ENCODE assay signal across 8 mouse cellular contexts in the genomic region with DNA sequence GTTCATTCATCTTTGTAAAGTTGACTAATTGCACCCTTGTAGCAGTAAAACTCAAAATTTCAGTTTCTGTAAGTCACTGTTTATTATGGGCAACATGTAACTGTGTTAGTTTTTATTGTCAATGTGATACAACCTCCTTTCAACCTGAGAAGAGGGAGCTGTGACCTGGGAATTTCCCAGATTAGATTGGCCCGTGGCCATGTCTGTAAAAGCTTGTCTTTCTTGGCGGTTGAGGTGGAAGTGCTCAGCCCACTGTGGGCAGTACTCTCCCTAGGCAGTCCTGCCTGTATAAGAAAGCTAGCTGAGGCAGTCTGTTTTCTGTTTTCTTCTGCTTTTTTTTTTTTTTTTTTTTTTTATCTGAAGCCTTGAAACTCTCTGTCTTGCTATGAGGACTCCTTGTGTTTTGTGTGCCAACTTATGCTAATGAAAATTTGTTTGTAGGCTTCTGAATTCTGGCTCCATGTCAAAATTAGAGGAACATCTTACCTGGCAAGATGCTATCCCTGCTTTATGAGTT. TPM values are rescaled to one million over a fixed set of nuclear protein-coding genes. Genes with fewer than 3 reads are reported as not detected.
A peak's percentile ranks its signal among the peaks of the same experiment; 100 is the strongest.
DNase-seq lines count a peak whose midpoint lies in the region; ATAC-seq and TF ChIP-seq lines count a peak whose summit lies in the region.

No protein-coding gene starts in this region.

- no peak for ATAC-seq in kidney, postnatal 0 days (replicated peaks; ENCODE audit: low FRiP score, low read depth)
- no peak for ATAC-seq in embryonic facial prominence, embryonic 13.5 days (ENCODE audit: insufficient number of reproducible peaks, insufficient read depth, low FRiP score, low TSS enrichment, low read depth)
- ATAC-seq in erythroid progenitor cell, adult 5-6 weeks (replicated peaks; ENCODE audit: low FRiP score, poor library complexity, severe bottlenecking) = no peak

- no peaks in the 10 kb centered on the region for H3K36me3 ChIP-seq in kidney, postnatal 0 days (ENCODE audit: insufficient read depth, low read length)
- H3K36me3 ChIP-seq in embryonic facial prominence, embryonic 13.5 days = peaks cover 16% of the 10 kb centered on the region
- no peaks in the 10 kb centered on the region; the same call in 1 of the 2 replicates for H3K36me3 ChIP-seq in splenic B cell, adult 2 months (ENCODE audit: control insufficient read depth, insufficient read depth, low read length, poor library complexity, severe bottlenecking)

- H3K27me3 ChIP-seq in kidney, postnatal 0 days (ENCODE audit: insufficient read depth, low read length) = no peaks in the 10 kb centered on the region
- no peaks in the 10 kb centered on the region for H3K27me3 ChIP-seq in embryonic facial prominence, embryonic 13.5 days
- H3K27me3 ChIP-seq in splenic B cell, adult 2 months (ENCODE audit: control insufficient read depth, insufficient read depth, low read length, poor library complexity, severe bottlenecking) = no peaks in the 10 kb centered on the region

- H3K9ac ChIP-seq in kidney, postnatal 0 days (ENCODE audit: low read depth, low read length) = peak overlapping the region; percentile 89; the same call in 1 of the 2 replicates
- H3K9ac ChIP-seq in embryonic facial prominence, embryonic 13.5 days = peak overlapping the region; percentile 94; the same call in 1 of the 2 replicates

- TF ChIP-seq CTCF in kidney, postnatal 0 days (IDR thresholded peaks at IDR 0.05; ENCODE audit: low read depth) = no peak

- peak overlapping the region; percentile 68 for H3K4me2 ChIP-seq in kidney, postnatal 0 days (ENCODE audit: low read length)
- peak overlapping the region; percentile 81 for H3K4me2 ChIP-seq in embryonic facial prominence, embryonic 13.5 days

- DNase-seq in kidney, postnatal 0 days (ENCODE audit: low spot score) = no peak
- DNase-seq in kidney, adult 9 months = no peak
- peak; percentile 4 for DNase-seq in large intestine, adult 2 months (ENCODE audit: low read depth, low spot score)
- peak; percentile 24 for DNase-seq in splenic B cell, adult 2 months (ENCODE audit: low read depth, low spot score)
- DNase-seq in lung, postnatal 4 days = no peak
- DNase-seq in retina, postnatal 1 day = no peak

- no peak overlapping the region for H3K4me3 ChIP-seq in kidney, postnatal 0 days (replicated peaks; ENCODE audit: low read depth, low read length)
- H3K4me3 ChIP-seq in embryonic facial prominence, embryonic 13.5 days = peak overlapping the region; percentile 97

- WGBS in kidney, postnatal 0 days = 47% methylated on average over 2 of the region's 2 CpGs
- whole genome bisulfite sequencing in embryonic facial prominence, embryonic 13.5 days = 77% methylated on average over 2 of the region's 2 CpGs
- WGBS in large intestine, adult 2 months = 22% methylated on average over 2 of the region's 2 CpGs

- H3K4me1 ChIP-seq in kidney, postnatal 0 days (replicated peaks; ENCODE audit: insufficient read depth, low read length) = peaks cover 7% of the 10 kb centered on the region
- peaks cover 17% of the 10 kb centered on the region for H3K4me1 ChIP-seq in embryonic facial prominence, embryonic 13.5 days

- no peaks in the 10 kb centered on the region for H3K9me3 ChIP-seq in kidney, postnatal 0 days (replicated peaks; ENCODE audit: low read length)
- H3K9me3 ChIP-seq in embryonic facial prominence, embryonic 13.5 days = no peaks in the 10 kb centered on the region

- H3K27ac ChIP-seq in kidney, postnatal 0 days = no peak overlapping the region
- no peak overlapping the region for H3K27ac ChIP-seq in embryonic facial prominence, embryonic 13.5 days

RNA-seq across cellular contexts. Expression of gene Clasp1, which starts 2.1 kb away (rescaled TPM):
- polyA plus RNA-seq in kidney, postnatal 0 days (2015; fragmentation: Nextera tagmentation; extraction: Ambion mirVana) = 15.7 and 16.5 TPM in 2 replicates
- 61.3 and 67.1 TPM in 2 replicates for polyA plus RNA-seq in embryonic facial prominence, embryonic 13.5 days (2015; fragmentation: Nextera tagmentation; extraction: Ambion mirVana)
- polyA plus RNA-seq in large intestine, adult 2 months (2012; rRNA removed) = 9.8 and 12.0 TPM in 2 replicates
- 40.7 and 55.8 TPM in 2 replicates for total RNA-seq in erythroid progenitor cell, adult 5-6 weeks (2015; ENCODE audit: low replicate concordance)
- 34.4 and 45.4 TPM in 2 replicates for total RNA-seq in erythroid progenitor cell, adult 5-6 weeks (2017; ENCODE audit: low replicate concordance)

Comparison
In these comparisons a context has a peak if more than half of its experiments do, and no peak if none do; other contexts are left out.
1. DNase-seq: peak in large intestine, adult 2 months (single experiment) and splenic B cell, adult 2 months (single experiment); none in kidney, postnatal 0 days (single experiment), kidney, adult 9 months (single experiment), lung, postnatal 4 days (0 of 2) and retina, postnatal 1 day (single experiment).